Mouse (Mus musculus) C2C12 (cell line): ENCODE results near the gene Emilin1.

Experiments
- CTCF ChIP-seq: IDR thresholded peaks from one replicate; pipeline ENCODE4 v1.5.1; 2011; ENCODE audit not compliant: control insufficient read depth, insufficient read depth, insufficient read length
- FOSL1 ChIP-seq: IDR thresholded peaks from one replicate; pipeline ENCODE4 v1.8.0; 2011; ENCODE audit warnings: mild to moderate bottlenecking, low read length; ENCODE audit not compliant: poor library complexity, insufficient read depth, severe bottlenecking
- MAX ChIP-seq: IDR thresholded peaks from one replicate; pipeline ENCODE4 v1.6.1; 2011; ENCODE audit warnings: mild to moderate bottlenecking, control low read depth

GRCm38 (mm10) chr5:30950922-30951321 is 37.7 kb downstream of the Emilin1 start:
- no peak for TF ChIP-seq MAX
- no peak for TF ChIP-seq CTCF
- TF ChIP-seq FOSL1 = no peak
